Mouse (Mus musculus) bone marrow, adult 2 months (tissue): ENCODE measurements around the gene Slc27a5. TPM values are rescaled to one million over a fixed set of nuclear protein-coding genes. Genes with fewer than 3 reads are reported as not detected.
A peak's percentile ranks its signal among the peaks of the same experiment; 100 is the strongest.

Experiments used
- H3K27ac ChIP-seq: fragments of 200-500 bp; 2 replicates; pipeline ENCODE4 v1.5.1; 2012; ENCODE audit warnings: low read depth, mild to moderate bottlenecking, control low read depth, inconsistent platforms, low read length; ENCODE audit not compliant: control insufficient read depth, poor library complexity, insufficient read depth
- H3K4me1 ChIP-seq: fragments of 200-500 bp; 2 replicates; pipeline ENCODE4 v1.6.1; 2011; ENCODE audit warnings: low read length; ENCODE audit not compliant: control insufficient read depth, insufficient read depth
- H3K4me3 ChIP-seq: fragments of 200-500 bp; replicated peaks from 2 replicates; pipeline ENCODE3; 2011; ENCODE audit warnings: mild to moderate bottlenecking, low read depth, low read length, control low read depth; ENCODE audit not compliant: control insufficient read depth
- CTCF ChIP-seq: fragments of 200-500 bp; IDR thresholded peaks from 2 replicates; pipeline ENCODE4 v1.5.1; 2011; ENCODE audit warnings: low read length, control low read depth; ENCODE audit not compliant: control insufficient read depth, insufficient read depth
- POLR2A ChIP-seq: fragments of 200-500 bp; IDR thresholded peaks from 2 replicates; pipeline ENCODE4 v1.6.1; 2011; ENCODE audit warnings: low read depth, mild to moderate bottlenecking, control low read depth, low read length, borderline replicate concordance; ENCODE audit not compliant: control insufficient read depth
- WGBS: fragments of 180-500 bp; shearing (Covaris S2); methylation state at CpG from one replicate; pipeline ENCODE4 v1.1.7; 2018; 5-methylcytosine and 5-hydroxymethylcytosine counted together
- polyA plus RNA-seq: library from polyadenylated mRNA; stranded (reverse); fragments of >200 nt; gene quantifications from 2 replicates; pipeline ENCODE4 v1.2.4, GENCODE M21; 2011; ENCODE audit warnings: low replicate concordance; ENCODE audit not compliant: missing spikeins, insufficient read depth, insufficient read length

Slc27a5 gene
- polyA plus RNA-seq, 1 experiment: 2.2 TPM

- Histone ChIP-seq H3K4me3 (peak overlapping the region; percentile 79), H3K27ac (peak overlapping the region; percentile 100), H3K4me1 (peaks cover 12% of the 10 kb centered on the region)
- 4% methylated on average over 15 of the region's 15 CpGs for whole genome bisulfite sequencing
- no peak for TF ChIP-seq POLR2A
- TF ChIP-seq CTCF: no peak
Measured at GRCm38 (mm10) chr7:13038621-13039169, 40.7 kb upstream of the Slc27a5 start.

- Histone ChIP-seq H3K27ac (peak within 1 kb of the TSS; percentile 100), H3K4me1 (peaks cover 10% of the 10 kb centered on the region; the same call in 1 of the 2 replicates), H3K4me3 (peak within 1 kb of the TSS; percentile 79)
- TF ChIP-seq POLR2A: peak; percentile 94; the same call in 1 of the 2 replicates
- TF ChIP-seq CTCF: no peak
- WGBS: under 1% methylated on average over 64 of the region's 65 CpGs
Measured at GRCm38 (mm10) chr7:13037901-13038555, 40.0 kb upstream of the Slc27a5 start, which contains the start of gene Ube2m. TSS of gene Ube2m (minus strand) at chr7:13038275.

GRCm38 (mm10) chr7:13037366-13037765 is 39.4 kb upstream of the Slc27a5 start:
- under 1% methylated on average over 32 of the region's 33 CpGs for WGBS
- Histone ChIP-seq H3K4me1 (peaks cover 7% of the 10 kb centered on the region; the same call in 1 of the 2 replicates), H3K27ac (peak overlapping the region; percentile 100), H3K4me3 (peak overlapping the region; percentile 79)
- TF ChIP-seq POLR2A: no peak
- no peak for TF ChIP-seq CTCF

- no peak for TF ChIP-seq CTCF
- TF ChIP-seq POLR2A: no peak
- Histone ChIP-seq H3K4me1 (peaks cover 7% of the 10 kb centered on the region; the same call in 1 of the 2 replicates), H3K27ac (no peak overlapping the region), H3K4me3 (peak overlapping the region; percentile 79)
- WGBS: 36% methylated on average over 4 of the region's 4 CpGs
Measured at GRCm38 (mm10) chr7:13036806-13037205, 38.8 kb upstream of the Slc27a5 start.

- peaks cover 7% of the 10 kb centered on the region; the same call in 1 of the 2 replicates for H3K4me1 ChIP-seq
- TF ChIP-seq POLR2A: no peak
- no peak for TF ChIP-seq CTCF
- no peak overlapping the region for H3K27ac ChIP-seq
- no peak overlapping the region for H3K4me3 ChIP-seq
- WGBS: 77% methylated on average over 17 of the region's 17 CpGs
Measured at GRCm38 (mm10) chr7:13035211-13035855, 37.3 kb upstream of the Slc27a5 start.

- peaks cover 7% of the 10 kb centered on the region; the same call in 1 of the 2 replicates for H3K4me1 ChIP-seq
Measured at GRCm38 (mm10) chr7:13034148-13034977, 36.4 kb upstream of the Slc27a5 start, which contains the start of gene Chmp2a. TSS of gene Chmp2a (minus strand) at chr7:13034807.

GRCm38 (mm10) chr7:13033451-13034147 is 35.6 kb upstream of the Slc27a5 start:
- TF ChIP-seq CTCF: no peak
- no peak for TF ChIP-seq POLR2A
- WGBS: 40% methylated on average over 13 of the region's 13 CpGs
- peak overlapping the region; percentile 90 for H3K27ac ChIP-seq
- H3K4me1 ChIP-seq: peaks cover 3% of the 10 kb centered on the region; the same call in 1 of the 2 replicates
- peak overlapping the region; percentile 90 for H3K4me3 ChIP-seq

More at GRCm38 (mm10) chr7:13034148-13034977, 36.4 kb upstream of the Slc27a5 start, which contains the start of gene Chmp2a:
- peak within 1 kb of the TSS; percentile 90 for H3K4me3 ChIP-seq
- H3K27ac ChIP-seq: peak within 1 kb of the TSS; percentile 90
- WGBS: under 1% methylated on average over 45 of the region's 45 CpGs
- TF ChIP-seq CTCF (no peak), POLR2A (peak; percentile 89)
